Mouse (Mus musculus) kidney, adult 2 months (tissue): ENCODE measurements around the gene Pglyrp1.

Experiments
- CTCF ChIP-seq: fragments of 200-500 bp; conservative IDR thresholded peaks from 2 replicates; pipeline ENCODE4 v1.5.1; 2011; ENCODE audit warnings: low read depth, mild to moderate bottlenecking, control low read depth, low read length, moderate library complexity, mixed read lengths; ENCODE audit not compliant: insufficient read depth, insufficient read length
- POLR2A ChIP-seq: fragments of 200-500 bp; IDR thresholded peaks from one replicate; pipeline ENCODE4 v1.6.1; 2011; ENCODE audit warnings: low read depth, low read length, control low read depth

DNA sequence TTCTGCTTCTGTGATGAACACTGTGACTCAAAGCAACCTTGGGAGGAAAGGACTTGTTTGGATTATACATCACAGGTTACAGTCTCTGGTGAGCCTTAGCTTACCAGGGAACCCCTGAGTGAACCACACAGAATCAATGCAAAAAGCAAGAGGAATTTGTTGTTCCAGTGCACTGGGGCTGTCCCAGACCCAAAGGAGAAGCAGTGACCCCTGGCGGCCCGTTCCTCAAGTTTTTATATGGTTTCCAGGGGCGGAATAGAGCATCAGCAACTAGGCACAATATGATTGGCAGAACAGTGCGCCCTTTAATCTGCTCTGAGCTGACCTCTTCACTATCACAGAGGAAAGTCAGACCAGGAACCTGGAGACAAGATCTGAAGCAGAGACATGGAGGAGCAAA lies 45.1 kb downstream of the Pglyrp1 start:
- TF ChIP-seq CTCF = no peak
- no peak for TF ChIP-seq POLR2A
